Mouse (Mus musculus) thymus, adult 18-20 months (tissue): ENCODE measurements around the gene Pdk4.

Experiments used
- DNase-seq, 2 experiments: peaks; one replicate each; pipeline ENCODE4 v3.0.0; 2022; ENCODE audit warnings: mixed read lengths in 2 of 2

The Pdk4 gene

DNA sequence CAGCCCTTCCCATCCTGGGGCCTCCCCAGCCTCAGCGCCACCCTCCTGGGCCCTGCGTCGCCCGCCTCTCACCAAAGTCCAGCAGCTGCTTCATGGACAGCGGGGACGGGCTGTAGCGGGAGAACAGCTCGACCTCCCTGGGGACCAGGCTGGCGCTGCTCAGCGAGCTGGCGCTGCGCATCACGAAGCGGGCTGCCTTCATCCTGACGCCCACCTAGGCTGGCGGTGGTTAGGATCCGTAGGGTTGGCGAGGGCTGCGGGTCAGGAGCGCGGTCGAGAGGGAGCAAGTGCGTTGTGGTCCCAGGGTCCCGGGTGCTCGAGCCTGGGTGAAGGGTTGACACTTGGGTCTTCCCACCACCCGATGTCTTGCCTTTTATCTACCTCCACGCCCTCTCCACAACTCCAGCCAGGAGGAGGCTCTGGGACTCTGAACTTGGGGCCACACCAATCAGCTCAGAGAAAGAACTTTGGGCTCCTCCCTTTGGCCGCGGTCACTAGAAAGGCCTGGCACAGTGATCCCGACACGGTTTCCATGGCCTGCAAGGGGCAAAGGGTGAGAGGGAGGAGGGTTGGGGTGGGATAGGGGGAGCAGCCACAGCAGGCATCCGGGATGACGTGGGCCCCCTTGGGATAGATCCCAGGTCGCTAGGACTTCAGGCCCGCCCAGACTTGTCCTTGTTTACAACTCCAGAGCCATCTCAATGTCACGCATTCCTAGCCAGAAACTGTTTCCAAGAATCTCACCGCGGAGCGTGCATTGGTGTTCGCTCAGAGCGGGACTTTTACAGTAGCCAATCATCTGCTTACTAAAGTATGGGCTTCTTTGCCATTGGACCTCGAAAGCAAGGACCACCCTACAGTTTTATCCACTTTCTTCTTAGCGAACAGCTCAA is at the start of gene Pdk4:
Gene Pdk4 (minus strand): TSS at position 349 of the 893 bp plus-strand sequence.
- peak; percentile 25 to 28 for DNase-seq

DNA sequence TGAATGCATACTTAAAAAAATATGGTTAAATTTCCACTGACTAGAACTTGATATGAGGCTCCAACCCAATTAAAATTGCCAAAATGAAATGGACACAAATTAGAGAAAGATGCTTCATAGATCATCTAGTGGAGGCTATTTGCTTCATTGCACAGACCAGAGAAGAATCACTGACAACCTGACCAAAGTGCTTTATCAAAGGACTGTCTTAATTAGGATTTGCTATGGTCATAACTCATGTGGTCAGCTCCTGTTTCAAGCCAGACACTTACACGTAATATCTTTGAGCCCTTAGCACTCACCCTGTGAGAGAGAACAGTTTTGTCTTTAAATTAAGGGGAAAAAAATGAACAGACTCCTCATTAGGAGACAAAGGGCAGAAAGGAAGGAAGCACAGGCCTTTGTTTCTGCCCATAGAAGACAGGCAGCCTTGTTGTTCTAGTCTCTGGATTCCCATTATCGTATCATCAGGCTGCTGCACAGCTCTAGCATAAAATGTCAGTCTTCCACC is 41.8 kb upstream of the Pdk4 start:
- no peak for DNase-seq

DNA sequence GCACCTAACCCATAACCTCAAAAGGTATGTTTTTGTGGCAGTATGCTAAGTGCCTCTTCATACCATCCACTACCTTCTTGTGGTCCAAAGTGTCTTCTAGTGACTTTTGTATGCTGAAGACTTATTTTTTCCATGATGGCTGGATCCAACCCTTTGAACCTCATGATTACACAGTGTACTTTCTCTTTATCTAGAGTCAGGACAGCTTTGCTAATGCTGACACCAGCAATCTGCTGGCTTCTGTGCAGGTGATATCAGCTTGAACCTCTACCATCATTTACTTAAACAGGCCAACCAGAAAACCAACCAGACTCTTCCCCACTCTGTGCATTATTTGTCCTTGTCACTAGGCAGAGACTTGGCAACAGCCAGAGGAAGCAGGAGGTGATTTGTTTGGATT is 39.6 kb upstream of the Pdk4 start:
- no peak for DNase-seq

DNA sequence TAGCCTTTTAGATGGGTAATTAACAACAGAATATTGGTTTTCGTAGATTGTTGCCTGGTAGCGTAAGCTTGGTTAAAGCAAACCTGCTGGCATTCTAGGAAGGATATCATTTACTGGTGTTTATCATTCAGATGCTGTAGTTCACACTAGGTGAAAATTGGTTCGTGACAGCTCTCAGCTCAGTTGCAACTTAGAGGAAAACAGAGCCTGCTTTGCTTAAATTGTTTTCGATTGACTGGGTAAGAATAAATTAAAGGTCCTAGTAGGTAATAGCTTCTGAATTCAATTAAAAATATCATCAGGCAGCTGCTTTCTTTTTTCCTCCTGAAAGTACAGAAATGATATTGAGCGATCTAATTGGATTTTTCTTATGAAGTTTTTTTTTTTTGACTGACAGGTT is 21.0 kb upstream of the Pdk4 start:
- no peak for DNase-seq

DNA sequence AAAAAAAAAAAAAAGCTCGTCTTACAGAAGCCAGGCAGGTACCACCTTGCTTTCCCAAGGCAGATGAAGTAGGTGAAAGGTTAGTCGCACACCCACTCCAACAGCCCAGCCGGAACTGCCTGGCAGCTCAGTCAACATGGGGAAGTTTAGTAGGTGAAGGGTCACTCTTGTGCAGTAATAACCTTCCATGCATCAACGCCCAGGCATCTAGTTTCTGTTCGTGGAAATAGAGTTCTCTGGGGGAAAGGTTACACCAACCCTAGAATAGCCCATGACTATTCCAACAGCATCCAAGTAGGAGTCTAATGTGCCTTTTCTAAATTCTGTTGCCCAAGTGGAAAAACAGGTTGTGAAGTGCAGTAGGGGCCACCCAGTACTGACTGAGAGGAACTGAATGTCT is 13.6 kb upstream of the Pdk4 start:
- DNase-seq: no peak

DNA sequence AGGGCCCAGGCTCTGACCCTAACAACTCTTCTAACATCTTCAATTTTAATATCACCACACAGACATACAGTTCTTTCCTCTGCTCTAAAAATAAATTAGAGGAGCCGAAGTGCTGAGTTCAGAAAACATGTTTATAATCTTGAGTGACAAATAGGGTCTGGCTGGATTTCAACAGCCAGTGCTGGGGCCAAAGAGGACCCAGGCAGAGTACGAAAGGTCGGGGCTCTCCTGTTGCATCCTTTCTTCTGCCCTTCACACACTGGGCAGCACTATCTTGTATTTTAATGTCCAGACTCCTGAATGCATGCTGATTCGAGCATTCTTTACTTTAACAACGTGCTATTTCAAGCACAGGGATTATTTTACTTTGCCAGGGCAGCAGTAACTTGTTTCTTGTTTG is 13.2 kb upstream of the Pdk4 start:
- DNase-seq: no peak

DNA sequence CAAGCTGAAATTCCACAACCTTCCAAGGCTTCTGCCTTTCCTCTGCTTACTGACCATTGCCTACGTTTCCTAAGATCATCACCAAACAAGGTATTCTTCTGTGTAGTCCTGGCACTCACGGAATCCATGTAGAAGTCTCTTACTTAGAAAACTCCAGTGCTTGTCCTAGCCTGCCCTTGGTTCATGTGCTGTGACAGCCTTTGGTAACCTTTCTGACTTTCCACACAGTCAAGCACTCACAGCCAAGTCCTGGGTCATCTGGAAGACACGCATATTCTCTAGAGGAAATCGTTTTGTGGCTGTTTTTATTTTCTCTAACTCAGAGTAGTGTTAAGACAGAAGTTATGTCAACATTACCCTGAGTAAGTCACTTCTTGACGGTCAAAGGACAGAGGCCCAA is 11.7 kb upstream of the Pdk4 start:
- DNase-seq: no peak

DNA sequence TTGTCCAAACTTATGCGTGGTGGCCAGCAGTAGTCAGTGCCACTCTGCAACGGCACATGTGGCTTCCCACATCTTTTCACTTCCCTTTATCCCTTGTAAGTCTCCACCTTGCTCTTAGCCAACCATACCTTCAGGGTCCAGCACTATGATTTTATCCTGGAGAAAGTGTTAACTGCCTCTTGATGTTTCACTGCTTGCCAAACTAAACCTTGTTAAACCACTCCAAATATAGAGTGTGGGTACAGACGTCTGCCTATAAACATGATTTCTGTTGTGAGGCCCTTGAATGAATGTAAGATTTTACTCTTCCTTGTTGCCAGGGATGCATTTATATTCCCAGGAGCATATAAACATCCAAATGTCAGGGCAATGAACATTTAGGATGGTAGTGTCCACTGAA is 10.2 kb upstream of the Pdk4 start:
- DNase-seq: no peak

DNA sequence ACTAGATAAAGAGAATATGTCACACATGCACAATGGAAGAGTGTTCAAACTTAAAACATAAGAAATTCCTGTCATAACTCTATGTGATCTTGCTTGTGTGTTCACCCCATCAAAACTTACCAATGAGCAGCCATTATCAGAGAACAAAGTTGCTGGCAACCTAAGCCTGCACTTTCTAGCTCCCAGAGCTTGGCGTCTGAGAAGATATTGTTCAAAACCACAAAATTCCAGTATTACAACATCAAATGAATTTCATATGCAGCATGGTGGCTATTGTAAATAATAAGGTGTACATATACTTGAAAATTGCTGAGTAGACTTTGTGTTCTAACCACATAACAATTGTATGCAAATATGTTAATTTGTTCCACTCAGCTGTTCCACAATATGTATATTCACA is 6.7 kb upstream of the Pdk4 start:
- no peak for DNase-seq

DNA sequence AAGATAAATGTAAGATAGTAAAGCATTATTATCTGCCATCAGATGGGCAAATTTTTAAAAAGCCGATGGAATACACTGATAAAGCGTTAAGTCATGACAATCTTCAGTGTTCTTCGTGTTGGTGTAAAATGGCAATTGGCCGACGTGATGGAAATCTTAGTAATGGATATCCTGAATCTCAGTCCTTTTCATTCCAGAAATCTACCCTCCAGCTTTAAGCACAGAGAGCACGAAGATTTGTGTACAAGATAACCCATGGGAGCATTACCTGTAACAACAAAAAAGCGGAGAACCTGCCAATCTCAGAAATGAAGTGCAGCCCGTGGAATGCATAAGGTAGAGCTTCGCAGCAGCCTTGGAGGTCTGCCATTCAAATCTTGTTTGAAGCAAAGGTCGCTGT is 5.4 kb upstream of the Pdk4 start:
- DNase-seq: no peak

DNA sequence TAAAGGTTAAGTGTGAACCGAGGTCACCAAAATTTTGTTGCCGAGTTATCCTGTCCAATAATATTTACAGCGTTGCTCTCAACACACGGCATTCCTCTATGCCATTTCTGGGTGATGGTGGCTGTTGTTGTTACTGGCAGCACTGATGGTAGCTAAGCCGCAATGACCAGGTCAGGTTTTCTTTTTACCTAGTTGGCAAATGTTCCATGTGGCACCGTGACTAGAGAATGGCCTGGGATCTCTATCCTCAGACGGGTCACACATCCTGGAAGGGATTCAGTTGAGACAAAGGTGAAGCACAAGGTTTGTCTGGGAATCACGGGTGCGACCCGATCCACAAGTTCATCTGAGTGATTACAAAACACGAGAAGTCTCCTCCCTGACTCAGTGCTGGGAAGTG is 2.6 kb upstream of the Pdk4 start:
- DNase-seq: no peak

DNA sequence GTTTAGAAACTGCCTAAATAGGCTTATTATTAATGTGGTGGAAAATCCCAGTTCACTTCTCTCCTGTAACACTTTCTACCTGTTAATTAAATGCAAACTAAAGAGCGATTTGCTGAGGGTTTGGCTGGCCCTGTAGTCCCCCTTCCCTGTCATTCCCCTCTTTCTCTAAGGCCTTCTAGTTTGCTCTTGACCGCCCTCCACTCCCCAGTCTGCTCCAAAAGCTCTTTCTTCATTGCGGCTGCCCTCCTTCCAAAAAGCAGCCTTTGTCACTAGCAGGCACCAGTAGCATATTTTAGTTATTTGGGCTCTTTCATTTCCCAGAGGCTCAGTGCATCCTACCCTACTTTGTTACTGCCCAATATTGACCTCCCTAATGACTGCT is 736 bp upstream of the Pdk4 start:
- DNase-seq: no peak

DNA sequence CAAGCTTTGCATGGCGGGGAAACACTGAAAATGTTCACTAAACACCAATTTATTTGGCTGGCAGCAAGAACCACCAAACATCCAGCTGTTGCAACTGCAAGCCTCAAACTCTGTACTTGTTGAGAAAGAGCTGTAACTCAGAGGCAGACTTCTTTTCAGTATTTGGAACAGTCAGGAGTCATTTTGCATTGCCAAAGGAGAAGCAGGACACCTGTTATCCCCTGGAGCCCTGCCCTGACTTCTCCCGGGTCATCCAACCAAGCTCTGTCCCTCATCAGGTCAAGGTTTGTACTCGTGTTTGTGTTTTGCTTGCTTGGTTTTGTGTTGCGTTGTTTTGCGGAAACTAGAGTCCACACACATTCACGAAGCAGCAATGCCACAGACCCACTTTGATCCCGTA is 11.1 kb downstream of the Pdk4 start:
- no peak for DNase-seq

DNA sequence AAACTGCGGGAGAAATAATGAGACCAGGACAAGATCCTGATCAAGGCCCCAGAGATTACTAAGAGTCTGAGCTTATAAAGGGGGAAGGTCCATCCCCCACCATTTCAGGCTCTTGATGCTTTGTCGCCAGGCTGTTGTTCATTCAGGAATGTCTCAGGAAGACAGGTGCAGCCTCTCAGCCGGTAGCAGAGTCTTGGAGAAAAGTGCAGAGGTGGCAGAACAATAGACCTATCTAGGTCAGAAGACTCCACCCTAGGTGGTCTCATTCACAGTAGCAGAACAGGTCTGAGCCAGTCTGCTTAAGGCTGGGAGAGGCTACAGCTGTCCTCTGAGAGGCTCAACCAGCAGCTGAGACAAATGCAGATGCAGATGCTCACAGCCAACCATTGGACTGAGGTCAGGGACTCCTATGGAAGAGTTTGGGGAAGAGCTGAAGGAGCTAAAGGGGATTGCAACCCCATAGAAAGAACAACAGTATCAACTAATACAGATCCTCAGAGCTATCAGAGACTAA is 13.8 kb downstream of the Pdk4 start:
- DNase-seq: no peak

DNA sequence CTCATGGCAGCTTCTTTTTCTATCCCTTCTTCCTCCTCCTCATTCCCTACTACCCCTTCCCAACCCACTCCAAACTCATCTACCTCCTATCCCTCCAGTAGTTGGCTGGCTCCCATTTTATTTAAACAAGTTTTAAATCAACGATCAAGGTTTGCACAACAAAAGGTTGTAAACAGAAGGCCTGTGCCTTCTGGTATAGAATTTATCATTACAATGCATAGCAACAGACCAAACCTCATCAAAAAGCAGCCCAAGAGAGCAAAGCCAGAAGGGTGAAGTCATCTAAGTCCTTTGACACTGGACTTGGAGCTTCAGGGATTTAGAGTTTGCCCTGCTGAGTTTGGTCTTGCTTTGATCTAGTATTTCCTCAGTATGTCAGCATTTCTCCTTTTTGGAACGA is 15.0 kb downstream of the Pdk4 start:
- DNase-seq: no peak

DNA sequence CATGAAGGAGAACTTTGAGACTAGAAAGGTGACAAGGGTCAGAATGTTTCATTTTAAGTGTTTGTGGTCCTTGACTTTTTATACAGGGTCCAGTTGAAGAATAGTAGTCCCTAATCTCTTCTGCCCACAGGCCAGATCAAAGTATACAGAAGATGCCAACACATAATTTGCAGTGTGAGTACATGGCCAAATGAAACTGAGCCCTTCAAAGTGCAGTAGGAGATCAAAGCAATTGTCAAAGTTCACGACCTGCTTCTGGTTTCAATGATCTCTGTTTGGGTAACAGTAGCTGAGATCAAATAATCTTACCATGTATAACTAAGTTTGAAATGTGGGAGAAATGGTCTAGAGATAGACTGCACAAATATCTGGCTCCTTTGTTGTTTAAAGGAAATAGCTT is 22.1 kb downstream of the Pdk4 start:
- DNase-seq: no peak

DNA sequence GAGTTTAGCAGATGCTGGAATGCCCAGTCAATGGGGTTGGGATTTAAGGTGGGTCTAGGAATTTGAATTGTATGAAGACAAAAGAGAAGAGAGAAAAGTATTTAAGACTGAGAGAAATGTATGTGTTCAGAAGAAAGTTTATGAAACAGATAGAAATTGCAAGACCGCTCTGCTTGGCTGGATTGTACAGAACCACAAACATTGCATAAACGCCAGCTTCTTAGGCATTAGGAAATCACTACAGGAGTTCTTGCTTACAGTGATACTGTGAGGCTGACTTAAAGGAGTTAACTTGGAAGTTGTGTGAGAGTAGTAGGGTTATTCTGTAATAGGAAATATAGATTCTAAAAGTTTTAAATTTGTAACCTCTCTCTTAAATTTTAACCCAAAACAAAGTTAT is 23.4 kb downstream of the Pdk4 start:
- DNase-seq: no peak

DNA sequence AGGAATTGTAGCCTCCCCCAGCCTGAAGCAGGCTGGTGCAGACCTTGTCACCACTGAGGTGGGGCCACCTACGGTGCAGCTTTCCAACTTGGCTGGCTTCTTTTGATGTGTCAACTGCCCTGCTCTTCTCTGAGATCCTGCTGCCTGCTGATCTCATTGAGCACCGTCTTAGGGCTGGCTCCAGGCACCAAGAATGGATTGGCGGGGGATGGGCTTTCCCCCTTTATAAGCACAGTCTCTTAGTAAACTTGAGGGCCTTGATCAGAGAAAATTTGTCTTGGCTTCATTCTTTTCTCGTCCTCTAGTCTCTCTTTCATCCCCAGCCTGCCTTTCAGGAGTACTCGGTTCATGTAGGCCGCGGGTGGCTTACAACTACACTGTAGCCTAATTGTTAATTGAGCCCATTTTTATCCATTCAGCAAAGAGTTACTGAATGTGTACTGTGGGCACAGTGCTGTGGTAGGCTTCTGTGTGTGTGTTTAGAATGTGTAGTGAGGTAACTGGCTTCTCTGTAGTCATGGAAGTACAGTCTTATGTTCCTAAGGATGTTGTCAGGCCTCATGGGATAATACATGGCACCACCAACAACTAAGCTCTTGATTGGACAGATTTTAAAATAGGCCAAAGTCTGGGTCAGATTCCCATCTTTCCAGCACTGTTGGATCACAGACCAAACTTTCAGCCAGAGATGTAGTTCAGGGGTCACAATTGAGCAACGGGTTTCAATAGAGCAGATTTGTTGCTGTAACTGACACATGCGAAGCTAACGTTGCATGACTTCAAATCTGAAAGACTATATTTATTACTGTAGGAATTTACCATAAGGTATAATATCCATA is 25.4 kb downstream of the Pdk4 start:
- DNase-seq: no peak

DNA sequence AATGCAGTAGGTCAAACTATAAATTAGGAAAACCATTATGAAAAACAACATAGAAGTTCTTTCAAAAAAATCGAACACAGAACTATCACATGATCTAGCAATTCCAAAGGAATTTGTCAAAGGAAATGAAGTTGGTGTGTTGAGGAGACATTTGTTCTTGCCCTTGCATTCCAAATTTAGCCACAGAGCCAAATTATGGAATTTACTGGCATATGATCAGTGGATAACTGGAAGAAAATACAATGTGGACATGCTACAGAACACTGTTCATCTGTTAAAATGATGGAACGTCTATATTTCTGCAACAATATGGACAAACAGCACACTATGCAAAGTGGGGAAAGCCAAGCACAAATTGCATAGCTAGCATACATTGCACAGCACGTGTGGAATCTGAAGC is 40.3 kb downstream of the Pdk4 start:
- DNase-seq: no peak

DNA sequence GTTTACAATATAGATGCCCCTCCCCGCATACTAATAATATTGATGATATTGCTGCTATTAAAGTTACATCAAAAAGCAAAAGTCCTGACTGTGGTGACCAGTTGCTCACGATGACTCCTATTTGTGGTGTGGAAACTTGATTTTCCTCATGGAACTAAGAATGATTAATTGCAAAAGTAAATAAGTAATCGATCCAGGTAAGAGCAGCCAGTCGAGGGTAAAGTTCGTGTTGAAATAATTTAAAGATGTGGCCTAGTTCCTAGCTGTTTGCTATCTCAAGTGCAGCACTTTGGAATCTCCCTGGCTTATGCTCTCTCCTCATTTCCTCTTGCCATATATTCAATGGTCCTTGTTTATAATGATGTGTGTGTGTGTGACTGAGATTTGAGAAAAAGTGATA is 46.2 kb downstream of the Pdk4 start:
- no peak for DNase-seq

DNA sequence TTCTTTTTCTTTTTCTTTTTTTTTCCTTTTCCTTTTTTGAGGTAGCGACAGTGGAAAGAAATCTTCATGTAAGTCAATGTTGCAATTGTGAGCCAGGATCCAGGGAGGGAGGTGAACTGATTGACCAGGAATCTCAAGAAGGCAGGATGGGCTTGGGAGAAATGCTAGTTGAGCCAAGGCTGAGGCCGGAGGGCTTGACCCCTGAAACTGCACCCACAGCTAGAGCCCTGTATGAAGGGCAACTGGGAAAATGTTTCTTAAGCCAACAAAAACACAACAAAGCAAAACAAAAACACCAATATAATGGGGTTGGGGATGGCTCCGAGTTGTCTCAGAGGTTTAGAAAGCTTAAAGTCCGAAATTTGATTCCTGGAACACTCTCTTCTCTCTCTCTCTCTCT is 47.7 kb downstream of the Pdk4 start:
- no peak for DNase-seq

DNA sequence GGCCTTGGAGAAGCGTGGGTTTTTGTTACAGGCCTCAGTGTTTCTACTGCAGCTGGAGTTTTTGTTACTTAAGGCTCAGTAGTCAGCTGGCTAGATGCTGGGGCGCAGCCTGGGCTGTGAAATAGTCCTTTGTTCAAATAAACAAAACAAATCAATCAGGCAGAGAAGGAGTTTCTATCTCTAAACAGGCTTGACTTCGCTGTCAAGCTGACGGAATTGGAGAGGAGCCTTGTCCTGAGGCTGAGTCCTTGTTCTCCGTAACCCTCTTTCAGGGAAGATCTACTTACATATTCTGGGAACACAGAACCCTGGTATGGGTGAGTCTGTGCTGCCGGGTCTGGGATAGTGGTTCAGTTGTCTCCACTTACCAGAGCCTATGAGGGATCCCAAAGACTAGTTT is 48.6 kb downstream of the Pdk4 start:
- DNase-seq: no peak

DNA sequence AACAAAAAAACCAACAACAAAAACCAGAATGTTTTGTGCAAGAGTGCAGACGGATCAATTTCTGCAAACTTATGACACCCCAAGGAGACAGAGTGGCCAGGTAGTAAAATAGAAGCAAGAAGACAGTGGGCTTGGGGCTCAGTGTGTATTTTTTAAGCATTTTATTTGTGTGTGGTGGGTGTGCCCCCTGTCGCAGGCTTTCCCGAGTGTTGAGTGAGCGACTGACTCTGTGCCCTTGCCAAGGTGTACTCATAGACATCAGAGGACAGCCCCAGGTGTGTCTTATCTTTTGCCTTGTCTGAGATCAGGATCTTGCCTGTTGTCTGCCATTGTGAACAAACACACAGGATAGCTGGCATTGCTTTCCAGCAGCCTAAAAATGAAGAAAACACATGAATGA is 49.1 kb downstream of the Pdk4 start:
- DNase-seq: no peak

DNA sequence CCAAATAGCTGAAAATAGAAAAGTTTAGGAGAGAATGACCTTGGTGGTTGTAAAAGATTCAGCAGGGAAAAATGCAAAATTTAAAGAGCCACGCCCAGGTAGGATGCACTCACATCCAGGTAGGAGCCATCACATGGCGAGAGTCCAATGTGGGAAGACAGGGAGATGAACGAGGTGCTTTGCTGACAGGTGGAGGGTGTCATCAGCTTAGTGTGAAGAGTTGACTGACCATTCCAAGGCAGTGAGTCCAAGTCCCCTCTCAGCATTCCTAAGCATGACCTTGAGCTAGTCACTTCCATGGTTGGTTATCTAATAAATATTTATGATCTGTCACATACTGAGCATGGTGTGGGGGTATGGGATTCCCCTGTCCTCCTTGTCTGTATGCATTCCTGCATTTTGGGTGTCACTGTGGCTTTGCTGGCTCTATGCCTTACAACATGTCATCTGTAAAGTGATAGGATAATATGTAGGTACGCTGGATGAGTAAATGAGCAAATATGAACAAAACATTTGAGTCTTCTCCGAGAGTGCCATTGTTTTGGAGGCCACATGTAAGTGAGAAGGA is 51.7 kb downstream of the Pdk4 start:
- DNase-seq: no peak
